Mouse (Mus musculus) embryonic fibroblast, embryonic 13.5 days (primary cell): ENCODE measurements around the gene Agxt.

Experiments
- CTCF ChIP-seq: IDR thresholded peaks from 2 replicates; pipeline ENCODE4 v1.5.1; 2011; ENCODE audit warnings: mild to moderate bottlenecking, control low read depth, low read length, moderate library complexity, borderline replicate concordance; ENCODE audit not compliant: insufficient read depth
- POLR2A ChIP-seq: IDR thresholded peaks from 2 replicates; pipeline ENCODE4 v1.6.1; 2011; ENCODE audit warnings: low read depth, mild to moderate bottlenecking, control low read depth, low read length, moderate library complexity

DNA sequence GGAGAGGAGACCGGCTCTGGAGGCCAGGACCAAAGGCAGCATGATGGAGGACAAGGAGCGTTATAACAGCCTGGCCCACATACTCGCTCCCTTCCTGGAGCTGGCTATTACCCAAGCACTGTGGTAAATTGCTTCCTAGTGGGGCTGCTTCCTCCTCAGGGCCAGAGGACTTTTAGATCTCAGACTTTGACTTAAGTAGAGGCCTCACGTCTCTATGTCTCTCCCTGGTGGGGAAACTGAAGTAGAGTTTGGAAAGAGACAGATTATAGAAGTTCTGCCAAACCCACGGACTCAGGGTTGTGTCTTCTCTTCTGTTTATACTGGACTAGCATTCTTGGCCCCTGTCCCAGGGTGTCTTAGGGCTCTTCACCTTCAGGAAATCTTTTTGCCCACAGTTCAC, 9.8 kb upstream of the Agxt start:
- no peak for TF ChIP-seq CTCF
- no peak for TF ChIP-seq POLR2A
